9 mouse cellular contexts compared by ENCODE assay signal in the genomic region with DNA sequence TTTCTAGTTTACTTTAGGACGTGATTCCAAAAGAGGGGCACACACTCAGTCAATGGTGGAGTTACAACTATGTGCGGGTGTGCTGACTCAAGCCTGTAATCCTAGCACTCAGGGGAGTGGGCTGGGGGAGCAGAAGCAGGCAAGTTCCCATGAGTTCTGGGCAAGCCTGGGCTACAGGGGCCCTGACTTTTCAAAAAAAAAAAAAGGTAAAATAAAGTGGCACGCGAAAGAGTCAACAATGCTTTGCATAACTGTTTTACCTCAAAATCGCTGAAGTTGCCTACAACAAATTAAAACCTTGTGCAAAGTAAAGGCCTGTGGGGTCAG. TPM values are rescaled to one million over a fixed set of nuclear protein-coding genes. Genes with fewer than 3 reads are reported as not detected.
A peak's percentile ranks its signal among the peaks of the same experiment; 100 is the strongest.
DNase-seq lines count a peak whose midpoint lies in the region; ATAC-seq and TF ChIP-seq lines count a peak whose summit lies in the region.
"Had no signal": no experiment of that assay in that cellular context is flagged by ENCODE, and none has a peak within 500 bp of the region (broad histone marks: within the 10 kb centered on the region; RNA-seq: fewer than 3 reads in every experiment).

No protein-coding gene starts in this region.

- no peaks in the 10 kb centered on the region for H3K27me3 ChIP-seq in heart, embryonic 15.5 days
- no peaks in the 10 kb centered on the region for H3K27me3 ChIP-seq in G1E (ENCODE audit: insufficient read depth, low read length)

- H3K9me3 ChIP-seq in heart, embryonic 15.5 days (replicated peaks) = no peaks in the 10 kb centered on the region
- no peaks in the 10 kb centered on the region for H3K9me3 ChIP-seq in G1E (replicated peaks)

- H3K4me2 ChIP-seq in heart, embryonic 15.5 days = peak overlapping the region; percentile 62

- no peaks in the 10 kb centered on the region for H3K36me3 ChIP-seq in heart, embryonic 15.5 days
- peaks cover 22% of the 10 kb centered on the region for H3K36me3 ChIP-seq in G1E (replicated peaks)

- intact Hi-C loops in gastrocnemius, postnatal 14 days (cut with DNase I; ENCODE audit: low total_unique reads) = no loop called here

- DNase-seq in heart, adult 18-20 months = no peak
- DNase-seq in G1E (ENCODE audit: low spot score) = no peak
- DNase-seq in forelimb bud, embryonic 11.5 days (ENCODE audit: low read depth, low spot score) = peak; percentile 8
- DNase-seq in mesoderm, embryonic 11.5 days (ENCODE audit: low read depth, low spot score) = peak; percentile 10
- no peak for DNase-seq in gastrocnemius, postnatal 14 days
- no peak for DNase-seq in yolk sac, embryonic 10.5 days (ENCODE audit: low spot score)
- no peak for DNase-seq in adrenal gland, adult 2 months

- no peak for ATAC-seq in heart, embryonic 15.5 days (replicated peaks; ENCODE audit: insufficient number of reproducible peaks, insufficient read depth, low FRiP score, low read depth)
- no peak for ATAC-seq in G1E (ENCODE audit: extremely low read depth, insufficient number of reproducible peaks, low FRiP score, poor library complexity, severe bottlenecking)

- peak overlapping the region; percentile 72 for H3K9ac ChIP-seq in heart, embryonic 15.5 days

- H3K4me3 ChIP-seq in heart, embryonic 15.5 days = peak overlapping the region; percentile 95
- H3K4me3 ChIP-seq in G1E (ENCODE audit: low read depth, low read length) = peak overlapping the region; percentile 89

- peak overlapping the region; percentile 96 for H3K27ac ChIP-seq in heart, embryonic 15.5 days

- 13% methylated on average over 5 of the region's 5 CpGs for WGBS in heart, embryonic 15.5 days

- no peak for TF ChIP-seq CTCF in G1E (IDR thresholded peaks at IDR 0.05; ENCODE audit: low read depth, low read length)

- peaks cover 19% of the 10 kb centered on the region for H3K4me1 ChIP-seq in heart, embryonic 15.5 days (replicated peaks)
- H3K4me1 ChIP-seq in G1E (ENCODE audit: insufficient read depth, low read depth, low read length) = peaks cover 42% of the 10 kb centered on the region

RNA-seq across cellular contexts. Expression of gene Shld2, which starts 0.4 kb away (rescaled TPM):
- 8.0 and 8.6 TPM in 2 replicates for polyA plus RNA-seq in heart, embryonic 15.5 days (2015; fragmentation: Nextera tagmentation; extraction: Ambion mirVana)
- 1 to 10 TPM; 6.0 to 8.5 TPM for total RNA-seq in heart, adult 18-20 months (2021)
- total RNA-seq in G1E (2014; fragmentation: Nextera tagmentation) (21.1 and 24.2 TPM in 2 replicates), G1E (2017) (14.6 and 14.8 TPM in 2 replicates)
- 6.2 and 7.9 TPM in 2 replicates for polyA plus RNA-seq in G1E (2012)
- total RNA-seq in gastrocnemius, postnatal 14 days (2021) = 1 to 10 TPM; 6.8 to 7.0 TPM
- 1 to 10 TPM; 7.6 to 9.2 TPM for total RNA-seq in adrenal gland, adult 2 months (2021)
- polyA plus RNA-seq in adrenal gland, adult 2 months (2012; rRNA removed) = 1.4 and 1.5 TPM in 2 replicates

RNA-seq across cellular contexts. Expression of gene Glud1, which starts 0.7 kb away (rescaled TPM):
- polyA plus RNA-seq in heart, embryonic 15.5 days (2015; fragmentation: Nextera tagmentation; extraction: Ambion mirVana) = 55.9 and 60.3 TPM in 2 replicates
- 100 to 1,000 TPM; 148 to 183 TPM for total RNA-seq in heart, adult 18-20 months (2021)
- 92.0 and 118 TPM in 2 replicates for total RNA-seq in G1E (2014; fragmentation: Nextera tagmentation)
- 83.9 and 109 TPM in 2 replicates for total RNA-seq in G1E (2017)
- 45.9 and 61.4 TPM in 2 replicates for polyA plus RNA-seq in G1E (2012)
- 100 to 1,000 TPM; 110 to 129 TPM for total RNA-seq in gastrocnemius, postnatal 14 days (2021)
- total RNA-seq in adrenal gland, adult 2 months (2021) = 100 to 1,000 TPM; 152 to 249 TPM
- 184 and 207 TPM in 2 replicates for polyA plus RNA-seq in adrenal gland, adult 2 months (2012; rRNA removed)

RNA-seq across cellular contexts. Expression of gene Fam25c, which starts 45.4 kb away (rescaled TPM):
- not detected in 2 replicates for polyA plus RNA-seq in heart, embryonic 15.5 days (2015; fragmentation: Nextera tagmentation; extraction: Ambion mirVana)
- total RNA-seq in heart, adult 18-20 months (2021) = not detected
- total RNA-seq in G1E (2014; fragmentation: Nextera tagmentation) (not detected in 2 replicates), G1E (2017) (not detected in 2 replicates)
- polyA plus RNA-seq in G1E (2012) = not detected in 2 replicates
- under 1 TPM in 1 of 2 experiments, not detected in 1; 0.66 TPM for total RNA-seq in gastrocnemius, postnatal 14 days (2021)
- not detected for total RNA-seq in adrenal gland, adult 2 months (2021)
- not detected in 2 replicates for polyA plus RNA-seq in adrenal gland, adult 2 months (2012; rRNA removed)
- polyA plus RNA-seq: inflammation-experienced regulatory T-cells, adult 6 months had no signal

Comparison
In these comparisons a context has a peak if more than half of its experiments do, and no peak if none do; other contexts are left out.
1. DNase-seq: peak in forelimb bud, embryonic 11.5 days (single experiment) and mesoderm, embryonic 11.5 days (single experiment); none in heart, adult 18-20 months (0 of 2), G1E (single experiment), gastrocnemius, postnatal 14 days (single experiment), yolk sac, embryonic 10.5 days (single experiment) and adrenal gland, adult 2 months (single experiment).